Mouse (Mus musculus) stomach, embryonic 14.5 days (tissue): ENCODE data around the gene Cd44. TPM values are rescaled to one million over a fixed set of nuclear protein-coding genes. Genes with fewer than 3 reads are reported as not detected.

ENCODE experiments used
- ATAC-seq: fragments of 200-750 bp; cut with Nextera tagmentation; 2 replicates; pipeline ENCODE4 v1.8.0; 2017; ENCODE audit warnings: low read depth, moderate TSS enrichment; ENCODE audit not compliant: insufficient number of reproducible peaks, insufficient read depth, low FRiP score
- H3K27ac ChIP-seq: fragments of 300-500 bp; sonication (generic); 2 replicates; pipeline ENCODE4 v1.5.1; 2014; ENCODE audit warnings: mild to moderate bottlenecking, low read length, moderate library complexity, mixed read lengths
- H3K27me3 ChIP-seq: fragments of 300-500 bp; sonication (generic); 2 replicates; pipeline ENCODE4 v1.6.1; 2014; ENCODE audit warnings: low read length, control low read depth, mixed read lengths; ENCODE audit not compliant: control insufficient read depth, insufficient read depth
- H3K36me3 ChIP-seq: fragments of 300-500 bp; sonication (generic); 2 replicates; pipeline ENCODE4 v1.6.1; 2014; ENCODE audit warnings: mild to moderate bottlenecking, control low read depth, low read length, moderate library complexity, mixed read lengths; ENCODE audit not compliant: control insufficient read depth, insufficient read depth
- H3K4me1 ChIP-seq: fragments of 300-500 bp; sonication (generic); 2 replicates; pipeline ENCODE4 v1.6.1; 2014; ENCODE audit warnings: low read length, control low read depth, mixed read lengths; ENCODE audit not compliant: control insufficient read depth, insufficient read depth
- H3K4me2 ChIP-seq: fragments of 300-500 bp; sonication (generic); replicated peaks from 2 replicates; pipeline ENCODE4 v1.6.1; 2014; ENCODE audit warnings: low read depth, low read length, control low read depth
- H3K4me3 ChIP-seq: fragments of 300-500 bp; sonication (generic); 2 replicates; pipeline ENCODE4 v1.5.1; 2014; ENCODE audit warnings: low read depth, low read length, control low read depth
- H3K9ac ChIP-seq: fragments of 300-500 bp; sonication (generic); replicated peaks from 2 replicates; pipeline ENCODE4 v1.6.1; 2014; ENCODE audit warnings: low read depth, mild to moderate bottlenecking, control low read depth, low read length, moderate library complexity, mixed read lengths
- H3K9me3 ChIP-seq: fragments of 300-500 bp; sonication (generic); 2 replicates; pipeline ENCODE4 v1.6.1; 2016; ENCODE audit warnings: low read depth, low read length, control low read depth; ENCODE audit not compliant: control insufficient read depth
- WGBS: fragments of 180-500 bp; shearing (Covaris S2); extraction: QIAGEN DNeasy Blood & Tissue Kit; methylation state at CpG from one replicate; pipeline ENCODE4 v1.1.7; 2014; 5-methylcytosine and 5-hydroxymethylcytosine counted together
- polyA plus RNA-seq: library from polyadenylated mRNA; unstranded; fragments of >200 nt; fragmentation: Nextera tagmentation; extraction: Ambion mirVana; gene quantifications from 2 replicates; pipeline ENCODE4 v1.2.1, GENCODE M21; 2014

Cd44 gene
- polyA plus RNA-seq, 1 experiment from 2014 or later: 11.3 TPM

GRCm38 (mm10) chr2:102940813-102941361, 39.4 kb upstream of the Cd44 start:
- no peak overlapping the region for H3K4me3 ChIP-seq
- H3K9me3 ChIP-seq: no peaks in the 10 kb centered on the region
- no peaks in the 10 kb centered on the region for H3K4me1 ChIP-seq
- no peak for ATAC-seq
- no peak overlapping the region for H3K4me2 ChIP-seq
- no peaks in the 10 kb centered on the region for H3K27me3 ChIP-seq
- 49% methylated on average over 8 of the region's 8 CpGs for WGBS
- no peak overlapping the region for H3K27ac ChIP-seq
- no peaks in the 10 kb centered on the region for H3K36me3 ChIP-seq
- no peak overlapping the region for H3K9ac ChIP-seq

GRCm38 (mm10) chr2:102940158-102940557, 38.7 kb upstream of the Cd44 start:
- H3K4me1 ChIP-seq: no peaks in the 10 kb centered on the region
- no peak overlapping the region for H3K4me2 ChIP-seq
- H3K36me3 ChIP-seq: no peaks in the 10 kb centered on the region
- H3K9me3 ChIP-seq: no peaks in the 10 kb centered on the region
- H3K27ac ChIP-seq: no peak overlapping the region
- 75% methylated on average over 8 of the region's 8 CpGs for WGBS
- ATAC-seq: no peak
- no peak overlapping the region for H3K4me3 ChIP-seq
- no peak overlapping the region for H3K9ac ChIP-seq
- H3K27me3 ChIP-seq: no peaks in the 10 kb centered on the region

GRCm38 (mm10) chr2:102936886-102937285, 35.4 kb upstream of the Cd44 start:
- H3K9ac ChIP-seq: no peak overlapping the region
- 56% methylated on average over 3 of the region's 3 CpGs for WGBS
- H3K27me3 ChIP-seq: no peaks in the 10 kb centered on the region
- no peaks in the 10 kb centered on the region for H3K4me1 ChIP-seq
- H3K4me2 ChIP-seq: no peak overlapping the region
- no peak overlapping the region for H3K27ac ChIP-seq
- H3K36me3 ChIP-seq: no peaks in the 10 kb centered on the region
- no peak overlapping the region for H3K4me3 ChIP-seq
- H3K9me3 ChIP-seq: no peaks in the 10 kb centered on the region
- no peak for ATAC-seq

GRCm38 (mm10) chr2:102934834-102935233, 33.4 kb upstream of the Cd44 start:
- no peak for ATAC-seq
- 82% methylated on average over 3 of the region's 3 CpGs for WGBS
- H3K9ac ChIP-seq: no peak overlapping the region

GRCm38 (mm10) chr2:102933787-102934186, 32.3 kb upstream of the Cd44 start:
- H3K4me3 ChIP-seq: no peak overlapping the region
- no peaks in the 10 kb centered on the region for H3K27me3 ChIP-seq
- no peaks in the 10 kb centered on the region for H3K36me3 ChIP-seq
- no peaks in the 10 kb centered on the region for H3K4me1 ChIP-seq
- H3K27ac ChIP-seq: no peak overlapping the region
- H3K9me3 ChIP-seq: no peaks in the 10 kb centered on the region
- no peak overlapping the region for H3K9ac ChIP-seq
- no peak overlapping the region for H3K4me2 ChIP-seq
- no peak for ATAC-seq

More at GRCm38 (mm10) chr2:102934834-102935233, 33.4 kb upstream of the Cd44 start:
- H3K9me3 ChIP-seq: no peaks in the 10 kb centered on the region
- H3K4me2 ChIP-seq: no peak overlapping the region
- no peaks in the 10 kb centered on the region for H3K4me1 ChIP-seq
- no peak overlapping the region for H3K4me3 ChIP-seq
- no peaks in the 10 kb centered on the region for H3K27me3 ChIP-seq
- no peak overlapping the region for H3K27ac ChIP-seq
- H3K36me3 ChIP-seq: no peaks in the 10 kb centered on the region

- no peak overlapping the region for H3K4me3 ChIP-seq
- H3K27ac ChIP-seq: no peak overlapping the region
- WGBS: 59% methylated on average over 4 of the region's 4 CpGs
- H3K9me3 ChIP-seq: no peaks in the 10 kb centered on the region
- no peaks in the 10 kb centered on the region for H3K27me3 ChIP-seq
- no peak overlapping the region for H3K4me2 ChIP-seq
- H3K4me1 ChIP-seq: no peaks in the 10 kb centered on the region
- no peak overlapping the region for H3K9ac ChIP-seq
- H3K36me3 ChIP-seq: no peaks in the 10 kb centered on the region
- no peak for ATAC-seq
These were observed 31.7 kb upstream of the Cd44 start for GRCm38 (mm10) chr2:102933142-102933541.

- WGBS: 32% methylated on average over 1 of the region's 1 CpGs
- no peak overlapping the region for H3K4me3 ChIP-seq
- ATAC-seq: no peak
- no peaks in the 10 kb centered on the region for H3K36me3 ChIP-seq
- no peaks in the 10 kb centered on the region for H3K4me1 ChIP-seq
- H3K27ac ChIP-seq: no peak overlapping the region
- H3K9me3 ChIP-seq: no peaks in the 10 kb centered on the region
- H3K27me3 ChIP-seq: no peaks in the 10 kb centered on the region
- H3K9ac ChIP-seq: no peak overlapping the region
- no peak overlapping the region for H3K4me2 ChIP-seq
These were observed 31.2 kb upstream of the Cd44 start for GRCm38 (mm10) chr2:102932667-102933066.

GRCm38 (mm10) chr2:102928211-102928610, 26.7 kb upstream of the Cd44 start:
- Histone ChIP-seq H3K9me3 (no peaks in the 10 kb centered on the region), H3K9ac (no peak overlapping the region), H3K27me3 (no peaks in the 10 kb centered on the region), H3K4me2 (no peak overlapping the region), H3K4me3 (no peak overlapping the region), H3K4me1 (no peaks in the 10 kb centered on the region), H3K27ac (no peak overlapping the region), H3K36me3 (no peaks in the 10 kb centered on the region)
- no peak for ATAC-seq

GRCm38 (mm10) chr2:102924480-102924879, 23.0 kb upstream of the Cd44 start:
- Histone ChIP-seq H3K9ac (no peak overlapping the region), H3K27me3 (no peaks in the 10 kb centered on the region), H3K4me2 (no peak overlapping the region), H3K4me3 (no peak overlapping the region), H3K27ac (no peak overlapping the region), H3K4me1 (no peaks in the 10 kb centered on the region), H3K9me3 (no peaks in the 10 kb centered on the region), H3K36me3 (no peaks in the 10 kb centered on the region)
- ATAC-seq: no peak
- WGBS: 38% methylated on average over 1 of the region's 1 CpGs
